Mouse (Mus musculus): Measurements from ENCODE around the gene Itk. TPM values are rescaled to one million over a fixed set of nuclear protein-coding genes. Genes with fewer than 3 reads are reported as not detected.
A peak's percentile ranks its signal among the peaks of the same experiment; 100 is the strongest.

The Itk gene
- polyA plus RNA-seq, 1 experiment from 2014 or later = not detected

GRCm38 (mm10) chr11:46311181-46311702, 78.1 kb downstream of the Itk start:
- H3K9me3 ChIP-seq (replicated peaks) = no peaks in the 10 kb centered on the region
- ATAC-seq (ENCODE audit: low FRiP score) = peak; percentile 15
- peak overlapping the region; percentile 66 for H3K4me2 ChIP-seq
- H3K36me3 ChIP-seq = no peaks in the 10 kb centered on the region
- 3% methylated on average over 14 of the region's 14 CpGs for WGBS
- H3K27ac ChIP-seq (replicated peaks) = peak overlapping the region; percentile 91
- H3K4me1 ChIP-seq = peaks cover 52% of the 10 kb centered on the region
- no peaks in the 10 kb centered on the region for H3K27me3 ChIP-seq (replicated peaks)
- peak overlapping the region; percentile 82 for H3K9ac ChIP-seq (replicated peaks)
- peak overlapping the region; percentile 86 for H3K4me3 ChIP-seq (replicated peaks)

DNA sequence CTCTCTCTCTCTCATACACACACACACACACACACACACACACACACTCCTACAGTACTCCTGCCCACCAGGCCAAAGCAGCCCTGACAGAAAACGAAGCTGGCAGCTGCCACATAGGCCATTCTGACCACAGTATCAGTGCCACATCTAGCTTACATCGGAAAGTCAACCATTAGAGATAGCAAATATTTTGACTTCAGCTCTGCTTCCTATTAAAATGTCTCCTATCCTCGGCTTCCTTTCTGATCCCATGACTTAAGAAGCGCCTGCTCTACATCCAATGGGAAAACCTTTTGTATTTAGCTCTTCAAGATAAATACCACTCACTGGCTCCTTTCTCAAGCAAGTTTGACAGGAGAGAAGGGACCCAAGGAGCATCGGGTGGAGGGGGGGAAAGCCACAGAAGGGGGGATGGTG, 78.7 kb downstream of the Itk start:
- H3K4me3 ChIP-seq (replicated peaks) = peak overlapping the region; percentile 86
- peak overlapping the region; percentile 82 for H3K9ac ChIP-seq (replicated peaks)
- no peak for ATAC-seq (ENCODE audit: low FRiP score)
- H3K4me2 ChIP-seq = peak overlapping the region; percentile 66
- H3K4me1 ChIP-seq = peaks cover 57% of the 10 kb centered on the region
- WGBS = 36% methylated on average over 5 of the region's 5 CpGs
- H3K27ac ChIP-seq (replicated peaks) = peak overlapping the region; percentile 91
- no peaks in the 10 kb centered on the region for H3K36me3 ChIP-seq
- H3K9me3 ChIP-seq (replicated peaks) = no peaks in the 10 kb centered on the region
- no peaks in the 10 kb centered on the region for H3K27me3 ChIP-seq (replicated peaks)

DNA sequence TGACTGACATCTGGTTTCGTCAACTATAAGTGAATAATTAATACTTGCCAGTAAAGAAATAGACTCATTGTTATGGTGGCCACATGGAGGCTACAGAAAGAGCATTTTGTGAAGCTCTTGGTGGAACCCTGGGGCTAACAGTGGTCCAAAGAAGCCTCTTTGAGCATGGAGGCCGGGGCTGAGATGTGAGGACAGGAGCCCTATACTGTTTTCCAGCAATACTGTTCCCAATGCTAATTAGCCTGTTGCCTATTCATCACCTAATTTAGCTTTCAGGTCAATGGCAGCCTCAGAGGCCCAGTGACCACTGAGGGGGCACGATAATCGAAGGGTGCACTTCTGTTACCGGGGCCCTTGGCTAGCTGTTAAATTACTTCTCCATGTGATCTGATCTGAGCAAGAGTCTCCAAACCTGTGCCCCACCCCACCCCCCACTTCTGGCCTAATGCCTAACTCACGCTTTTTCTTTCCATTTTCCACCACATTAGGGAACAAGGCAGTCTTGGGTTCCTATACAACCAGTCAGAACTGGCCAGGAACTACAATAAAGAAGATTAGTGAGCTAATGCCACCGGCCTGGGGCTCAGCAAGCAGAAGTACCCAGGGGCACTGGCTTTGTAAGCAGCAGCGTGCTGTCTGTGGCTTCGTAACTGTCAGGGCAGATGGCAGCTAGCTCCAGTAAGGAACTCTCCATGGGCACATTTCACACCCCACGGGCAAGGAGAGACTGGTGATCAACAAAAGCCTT, 79.3 kb downstream of the Itk start:
- H3K4me3 ChIP-seq (replicated peaks) = peak overlapping the region; percentile 86
- H3K27ac ChIP-seq (replicated peaks) = peak overlapping the region; percentile 91
- H3K4me2 ChIP-seq = peak overlapping the region; percentile 66
- peak; percentile 4; the same call in 1 of the 2 replicates for ATAC-seq (ENCODE audit: low FRiP score)
- WGBS = 16% methylated on average over 10 of the region's 10 CpGs
- H3K9ac ChIP-seq (replicated peaks) = peak overlapping the region; percentile 49
- H3K36me3 ChIP-seq = no peaks in the 10 kb centered on the region
- peaks cover 63% of the 10 kb centered on the region for H3K4me1 ChIP-seq
- H3K9me3 ChIP-seq (replicated peaks) = no peaks in the 10 kb centered on the region
- no peaks in the 10 kb centered on the region for H3K27me3 ChIP-seq (replicated peaks)

GRCm38 (mm10) chr11:46309111-46309741, 80.1 kb downstream of the Itk start:
- Histone ChIP-seq H3K36me3 (no peaks in the 10 kb centered on the region), H3K4me1 (peaks cover 68% of the 10 kb centered on the region), H3K9ac (replicated peaks) (0 out of 2 replicates have a peak overlapping the region, but pooled peaks have one; percentile 49), H3K27ac (replicated peaks) (peak overlapping the region; percentile 91), H3K27me3 (replicated peaks) (no peaks in the 10 kb centered on the region), H3K4me2 (peak overlapping the region; percentile 66), H3K9me3 (replicated peaks) (no peaks in the 10 kb centered on the region), H3K4me3 (replicated peaks) (peak overlapping the region; percentile 86)
- 73% methylated on average over 20 of the region's 20 CpGs for WGBS
- ATAC-seq (ENCODE audit: low FRiP score) = no peak

DNA sequence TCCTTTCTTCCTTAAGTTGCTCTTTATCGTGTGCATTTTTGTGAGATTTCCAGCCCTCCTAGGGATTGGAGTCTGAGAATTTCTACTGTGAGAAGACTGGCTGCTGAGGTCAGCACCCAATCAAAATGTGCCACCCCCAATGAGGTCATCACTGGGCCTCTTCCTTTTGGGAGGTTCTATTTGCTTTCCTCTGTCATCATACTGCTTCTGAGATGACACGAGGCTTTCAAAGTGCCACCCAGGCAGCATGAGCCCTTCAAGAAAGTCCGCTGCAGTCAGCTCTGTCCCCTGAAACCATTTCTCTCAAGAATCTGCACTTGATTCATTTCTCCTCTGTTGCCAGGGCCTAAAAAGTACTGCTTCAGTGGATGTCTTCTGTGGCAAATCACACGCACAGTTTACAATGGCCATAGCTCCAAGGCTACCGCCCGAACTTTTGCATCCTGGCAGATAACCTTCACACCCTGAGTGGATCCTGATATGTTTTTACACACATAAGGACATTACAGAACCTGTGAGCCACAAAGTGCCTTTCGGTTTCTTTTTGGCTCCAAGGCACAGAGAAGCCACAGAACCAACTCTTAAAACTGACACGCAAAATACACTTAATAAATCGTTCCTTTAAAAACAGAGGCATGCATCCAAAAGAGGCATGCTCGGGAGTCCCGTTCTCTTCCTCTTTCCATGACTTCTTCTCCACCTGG, 80.9 kb downstream of the Itk start:
- WGBS = 84% methylated on average over 11 of the region's 11 CpGs
- Histone ChIP-seq H3K4me2 (peak overlapping the region; percentile 66), H3K4me3 (replicated peaks) (no peak overlapping the region), H3K36me3 (no peaks in the 10 kb centered on the region), H3K9me3 (replicated peaks) (no peaks in the 10 kb centered on the region), H3K27ac (replicated peaks) (no peak overlapping the region), H3K27me3 (replicated peaks) (no peaks in the 10 kb centered on the region), H3K4me1 (peaks cover 68% of the 10 kb centered on the region), H3K9ac (replicated peaks) (no peak overlapping the region)
- ATAC-seq (ENCODE audit: low FRiP score) = no peak

GRCm38 (mm10) chr11:46307768-46308167, 81.5 kb downstream of the Itk start:
- H3K4me2 ChIP-seq = no peak overlapping the region
- H3K27me3 ChIP-seq (replicated peaks) = no peaks in the 10 kb centered on the region
- no peak overlapping the region for H3K27ac ChIP-seq (replicated peaks)
- H3K36me3 ChIP-seq = no peaks in the 10 kb centered on the region
- H3K9ac ChIP-seq (replicated peaks) = no peak overlapping the region
- H3K9me3 ChIP-seq (replicated peaks) = no peaks in the 10 kb centered on the region
- 97% methylated on average over 7 of the region's 7 CpGs for WGBS
- no peak for ATAC-seq (ENCODE audit: low FRiP score)
- H3K4me3 ChIP-seq (replicated peaks) = no peak overlapping the region
- H3K4me1 ChIP-seq = peaks cover 63% of the 10 kb centered on the region

DNA sequence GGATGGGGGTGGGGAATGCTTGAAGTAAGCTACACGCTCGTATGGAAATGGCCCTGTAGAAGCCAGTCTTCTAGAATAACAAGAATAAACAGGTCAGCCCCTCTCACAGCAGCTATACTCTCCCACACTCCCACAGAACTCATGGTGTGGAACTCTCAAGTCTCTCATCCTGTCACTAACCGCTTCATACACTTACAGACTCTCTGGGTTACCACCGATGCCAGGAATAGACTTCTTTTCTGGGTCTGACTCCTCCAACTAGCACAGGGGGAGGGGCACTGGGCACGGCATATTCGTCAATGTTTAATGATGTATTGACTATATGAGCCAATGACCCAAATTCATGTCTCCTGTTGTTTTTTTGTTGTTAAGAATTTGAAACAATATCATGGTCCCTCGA, 82.5 kb downstream of the Itk start:
- Histone ChIP-seq H3K4me2 (no peak overlapping the region), H3K4me3 (replicated peaks) (no peak overlapping the region), H3K36me3 (no peaks in the 10 kb centered on the region), H3K9ac (replicated peaks) (no peak overlapping the region), H3K9me3 (replicated peaks) (no peaks in the 10 kb centered on the region), H3K27ac (replicated peaks) (no peak overlapping the region), H3K27me3 (replicated peaks) (no peaks in the 10 kb centered on the region), H3K4me1 (peaks cover 64% of the 10 kb centered on the region)
- ATAC-seq (ENCODE audit: low FRiP score) = no peak
- 90% methylated on average over 7 of the region's 7 CpGs for WGBS

GRCm38 (mm10) chr11:46305881-46306520, 83.3 kb downstream of the Itk start:
- Histone ChIP-seq H3K9me3 (replicated peaks) (no peaks in the 10 kb centered on the region), H3K36me3 (no peaks in the 10 kb centered on the region), H3K4me3 (replicated peaks) (no peak overlapping the region), H3K4me2 (no peak overlapping the region), H3K4me1 (peaks cover 63% of the 10 kb centered on the region), H3K27ac (replicated peaks) (no peak overlapping the region), H3K9ac (replicated peaks) (no peak overlapping the region), H3K27me3 (replicated peaks) (no peaks in the 10 kb centered on the region)
- WGBS = 78% methylated on average over 9 of the region's 9 CpGs
- ATAC-seq (ENCODE audit: low FRiP score) = no peak

GRCm38 (mm10) chr11:46304864-46305710, 84.2 kb downstream of the Itk start:
- no peaks in the 10 kb centered on the region for H3K36me3 ChIP-seq
- 69% methylated on average over 9 of the region's 9 CpGs for WGBS
- H3K9me3 ChIP-seq (replicated peaks) = no peaks in the 10 kb centered on the region
- peaks cover 54% of the 10 kb centered on the region for H3K4me1 ChIP-seq
- H3K27ac ChIP-seq (replicated peaks) = no peak overlapping the region
- no peak overlapping the region for H3K4me3 ChIP-seq (replicated peaks)
- no peak overlapping the region for H3K9ac ChIP-seq (replicated peaks)
- no peak for ATAC-seq (ENCODE audit: low FRiP score)
- no peaks in the 10 kb centered on the region for H3K27me3 ChIP-seq (replicated peaks)
- no peak overlapping the region for H3K4me2 ChIP-seq

DNA sequence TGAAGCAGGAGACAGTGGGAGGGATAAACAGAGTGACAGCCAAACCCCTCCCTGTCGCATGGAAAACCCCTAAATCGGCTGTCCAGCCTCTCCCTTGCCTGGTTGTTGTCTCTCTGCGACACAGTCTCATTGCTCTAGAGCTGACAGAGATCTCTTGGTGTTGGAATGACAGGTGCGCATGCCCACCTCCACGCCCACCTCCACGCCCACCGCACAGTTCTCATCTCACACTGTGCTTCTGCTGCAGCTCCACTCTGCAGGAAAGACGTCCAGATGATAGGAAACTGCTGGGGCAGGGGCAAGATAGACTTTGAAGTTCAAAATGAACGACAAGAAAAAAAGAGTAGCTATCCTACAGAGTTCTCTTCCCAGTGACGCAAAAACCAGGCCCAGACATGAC, 85.2 kb downstream of the Itk start:
- no peak overlapping the region for H3K4me3 ChIP-seq (replicated peaks)
- H3K4me2 ChIP-seq = no peak overlapping the region
- peaks cover 48% of the 10 kb centered on the region for H3K4me1 ChIP-seq
- no peaks in the 10 kb centered on the region for H3K27me3 ChIP-seq (replicated peaks)
- no peak overlapping the region for H3K27ac ChIP-seq (replicated peaks)
- H3K36me3 ChIP-seq = no peaks in the 10 kb centered on the region
- ATAC-seq (ENCODE audit: low FRiP score) = no peak
- 82% methylated on average over 10 of the region's 10 CpGs for WGBS
- H3K9ac ChIP-seq (replicated peaks) = no peak overlapping the region
- no peaks in the 10 kb centered on the region for H3K9me3 ChIP-seq (replicated peaks)

- Histone ChIP-seq H3K9me3 (replicated peaks) (no peaks in the 10 kb centered on the region), H3K27me3 (replicated peaks) (no peaks in the 10 kb centered on the region), H3K4me1 (peaks cover 42% of the 10 kb centered on the region), H3K4me3 (replicated peaks) (no peak overlapping the region), H3K9ac (replicated peaks) (no peak overlapping the region), H3K4me2 (no peak overlapping the region), H3K27ac (replicated peaks) (no peak overlapping the region), H3K36me3 (no peaks in the 10 kb centered on the region)
- WGBS = 94% methylated on average over 9 of the region's 9 CpGs
- no peak for ATAC-seq (ENCODE audit: low FRiP score)
These were observed 86.8 kb downstream of the Itk start for GRCm38 (mm10) chr11:46302471-46302870.

All from neural tube, embryonic 15.5 days (tissue).